Mouse (Mus musculus): ENCODE data around the gene P3h2. TPM values are rescaled to one million over a fixed set of nuclear protein-coding genes. Genes with fewer than 3 reads are reported as not detected.

Gene P3h2
- polyA plus RNA-seq, 1 experiment = 4.8 TPM

- Histone ChIP-seq H3K4me3 (ENCODE audit: insufficient read depth, low read length) (no peak overlapping the region), H3K27ac (ENCODE audit: insufficient read depth, low read length) (no peak overlapping the region), H3K4me1 (ENCODE audit: control insufficient read depth, insufficient read depth, low read length) (peaks cover 5% of the 10 kb centered on the region; the same call in 1 of the 2 replicates)
- TF ChIP-seq POLR2A (IDR thresholded peaks at IDR 0.05; ENCODE audit: low read depth, low read length) (no peak), CTCF (IDR thresholded peaks at IDR 0.05; ENCODE audit: borderline replicate concordance, insufficient read depth, low read length) (no peak)
Observed at GRCm38 (mm10) chr16:26077246-26078099, 28.1 kb downstream of the P3h2 start.

GRCm38 (mm10) chr16:26075063-26075462 lies 30.5 kb downstream of the P3h2 start:
- Histone ChIP-seq H3K27ac (ENCODE audit: insufficient read depth, low read length) (no peak overlapping the region), H3K4me1 (ENCODE audit: control insufficient read depth, insufficient read depth, low read length) (peaks cover 4% of the 10 kb centered on the region; the same call in 1 of the 2 replicates), H3K4me3 (ENCODE audit: insufficient read depth, low read length) (no peak overlapping the region)
- no peak for TF ChIP-seq CTCF (IDR thresholded peaks at IDR 0.05; ENCODE audit: borderline replicate concordance, insufficient read depth, low read length)
- no peak for TF ChIP-seq POLR2A (IDR thresholded peaks at IDR 0.05; ENCODE audit: low read depth, low read length)

- no peak for TF ChIP-seq CTCF (IDR thresholded peaks at IDR 0.05; ENCODE audit: borderline replicate concordance, insufficient read depth, low read length)
- TF ChIP-seq POLR2A (IDR thresholded peaks at IDR 0.05; ENCODE audit: low read depth, low read length) = no peak
- H3K4me1 ChIP-seq (ENCODE audit: control insufficient read depth, insufficient read depth, low read length) = 0 out of 2 replicates have a peak, but pooled peaks cover 2% of the 10 kb centered on the region
- no peak overlapping the region for H3K4me3 ChIP-seq (ENCODE audit: insufficient read depth, low read length)
- H3K27ac ChIP-seq (ENCODE audit: insufficient read depth, low read length) = no peak overlapping the region
Observed at GRCm38 (mm10) chr16:26070376-26070775, 35.2 kb downstream of the P3h2 start.

GRCm38 (mm10) chr16:26065060-26065459 lies 40.5 kb downstream of the P3h2 start:
- H3K4me3 ChIP-seq (ENCODE audit: insufficient read depth, low read length) = no peak overlapping the region
- TF ChIP-seq POLR2A (IDR thresholded peaks at IDR 0.05; ENCODE audit: low read depth, low read length) (no peak), CTCF (IDR thresholded peaks at IDR 0.05; ENCODE audit: borderline replicate concordance, insufficient read depth, low read length) (no peak)
- 0 out of 2 replicates have a peak, but pooled peaks cover 2% of the 10 kb centered on the region for H3K4me1 ChIP-seq (ENCODE audit: control insufficient read depth, insufficient read depth, low read length)
- H3K27ac ChIP-seq (ENCODE audit: insufficient read depth, low read length) = no peak overlapping the region; the same call in 1 of the 2 replicates

GRCm38 (mm10) chr16:26060239-26061085 lies 45.1 kb downstream of the P3h2 start:
- TF ChIP-seq CTCF (IDR thresholded peaks at IDR 0.05; ENCODE audit: borderline replicate concordance, insufficient read depth, low read length) (no peak), POLR2A (IDR thresholded peaks at IDR 0.05; ENCODE audit: low read depth, low read length) (no peak)
- H3K27ac ChIP-seq (ENCODE audit: insufficient read depth, low read length) = no peak overlapping the region
- H3K4me3 ChIP-seq (ENCODE audit: insufficient read depth, low read length) = no peak overlapping the region
- no peaks in the 10 kb centered on the region for H3K4me1 ChIP-seq (ENCODE audit: control insufficient read depth, insufficient read depth, low read length)

GRCm38 (mm10) chr16:26053631-26054030 lies 52.0 kb downstream of the P3h2 start:
- no peak for TF ChIP-seq CTCF (IDR thresholded peaks at IDR 0.05; ENCODE audit: borderline replicate concordance, insufficient read depth, low read length)
- no peak for TF ChIP-seq POLR2A (IDR thresholded peaks at IDR 0.05; ENCODE audit: low read depth, low read length)
- H3K4me1 ChIP-seq (ENCODE audit: control insufficient read depth, insufficient read depth, low read length) = peaks cover 8% of the 10 kb centered on the region
- no peak overlapping the region for H3K4me3 ChIP-seq (ENCODE audit: insufficient read depth, low read length)
- H3K27ac ChIP-seq (ENCODE audit: insufficient read depth, low read length) = peak overlapping the region; percentile 47; the same call in 1 of the 2 replicates

- TF ChIP-seq POLR2A (IDR thresholded peaks at IDR 0.05; ENCODE audit: low read depth, low read length) (no peak), CTCF (IDR thresholded peaks at IDR 0.05; ENCODE audit: borderline replicate concordance, insufficient read depth, low read length) (no peak)
- Histone ChIP-seq H3K4me3 (ENCODE audit: insufficient read depth, low read length) (no peak overlapping the region), H3K27ac (ENCODE audit: insufficient read depth, low read length) (no peak overlapping the region), H3K4me1 (ENCODE audit: control insufficient read depth, insufficient read depth, low read length) (peaks cover 8% of the 10 kb centered on the region)
Observed at GRCm38 (mm10) chr16:26049393-26050087, 56.0 kb downstream of the P3h2 start.

- no peaks in the 10 kb centered on the region; the same call in 1 of the 2 replicates for H3K4me1 ChIP-seq (ENCODE audit: control insufficient read depth, insufficient read depth, low read length)
- H3K4me3 ChIP-seq (ENCODE audit: insufficient read depth, low read length) = no peak overlapping the region
- no peak overlapping the region for H3K27ac ChIP-seq (ENCODE audit: insufficient read depth, low read length)
- TF ChIP-seq CTCF (IDR thresholded peaks at IDR 0.05; ENCODE audit: borderline replicate concordance, insufficient read depth, low read length) (no peak), POLR2A (IDR thresholded peaks at IDR 0.05; ENCODE audit: low read depth, low read length) (no peak)
Observed at GRCm38 (mm10) chr16:26047870-26048269, 57.7 kb downstream of the P3h2 start.

GRCm38 (mm10) chr16:26047396-26047795 lies 58.2 kb downstream of the P3h2 start:
- Histone ChIP-seq H3K27ac (ENCODE audit: insufficient read depth, low read length) (no peak overlapping the region), H3K4me3 (ENCODE audit: insufficient read depth, low read length) (no peak overlapping the region), H3K4me1 (ENCODE audit: control insufficient read depth, insufficient read depth, low read length) (peaks cover 2% of the 10 kb centered on the region)
- TF ChIP-seq POLR2A (IDR thresholded peaks at IDR 0.05; ENCODE audit: low read depth, low read length) (no peak), CTCF (IDR thresholded peaks at IDR 0.05; ENCODE audit: borderline replicate concordance, insufficient read depth, low read length) (no peak)

Data from embryonic fibroblast, embryonic 13.5 days (primary cell).